Mouse (Mus musculus): ENCODE measurements around the gene Ngf. TPM values are rescaled to one million over a fixed set of nuclear protein-coding genes. Genes with fewer than 3 reads are reported as not detected.

Ngf gene
- polyA plus RNA-seq, 2 experiments = 0.25 to 0.52 TPM

GRCm38 (mm10) chr3:102526481-102526880, 56.8 kb downstream of the Ngf start:
- Histone ChIP-seq H3K9me3 (ENCODE audit: control insufficient read depth, low read length) (no peaks in the 10 kb centered on the region), H3K9ac (replicated peaks) (no peak overlapping the region), H3K27ac (no peak overlapping the region), H3K27me3 (ENCODE audit: control insufficient read depth, insufficient read depth, low read length) (no peaks in the 10 kb centered on the region), H3K4me3 (ENCODE audit: insufficient read depth in 1 of 2, low read depth in 2 of 2, low read length in 2 of 2) (no peak overlapping the region), H3K36me3 (replicated peaks; ENCODE audit: control insufficient read depth, insufficient read depth, low read depth) (no peaks in the 10 kb centered on the region), H3K4me1 (replicated peaks; ENCODE audit: control insufficient read depth in 2 of 2, insufficient read depth in 2 of 2, low read length in 1 of 2) (no peaks in the 10 kb centered on the region), H3K4me2 (ENCODE audit: low read depth) (no peak overlapping the region)
- ATAC-seq (ENCODE audit: insufficient read depth) = no peak
- 44% methylated on average over 6 of the region's 6 CpGs for WGBS (ENCODE audit: insufficient replicate concordance)
- TF ChIP-seq CTCF (IDR thresholded peaks at IDR 0.05; ENCODE audit: low read depth) = no peak
- no peak for TF ChIP-seq EP300 (IDR thresholded peaks at IDR 0.05; ENCODE audit: low read depth)
- no peak for DNase-seq (ENCODE audit: low read depth in 3 of 3, low spot score in 3 of 3)

GRCm38 (mm10) chr3:102534744-102535143, 65.0 kb downstream of the Ngf start:
- H3K4me3 ChIP-seq (ENCODE audit: insufficient read depth in 1 of 2, low read depth in 2 of 2, low read length in 2 of 2) = no peak overlapping the region
- DNase-seq (ENCODE audit: low read depth in 3 of 3, low spot score in 3 of 3) (no peak), ATAC-seq (ENCODE audit: insufficient read depth) (no peak)
- H3K9ac ChIP-seq (replicated peaks) = no peak overlapping the region
- H3K9me3 ChIP-seq (ENCODE audit: control insufficient read depth, low read length) = no peaks in the 10 kb centered on the region
- H3K27ac ChIP-seq = no peak overlapping the region
- no peaks in the 10 kb centered on the region for H3K36me3 ChIP-seq (replicated peaks; ENCODE audit: control insufficient read depth, insufficient read depth, low read depth)
- TF ChIP-seq CTCF (IDR thresholded peaks at IDR 0.05; ENCODE audit: low read depth) (no peak), EP300 (IDR thresholded peaks at IDR 0.05; ENCODE audit: low read depth) (no peak)
- no peak overlapping the region for H3K4me2 ChIP-seq (ENCODE audit: low read depth)
- H3K4me1 ChIP-seq (replicated peaks; ENCODE audit: control insufficient read depth in 2 of 2, insufficient read depth in 2 of 2, low read length in 1 of 2) = no peaks in the 10 kb centered on the region
- no peaks in the 10 kb centered on the region for H3K27me3 ChIP-seq (ENCODE audit: control insufficient read depth, insufficient read depth, low read length)
- 46% methylated on average over 1 of the region's 1 CpGs for whole genome bisulfite sequencing (ENCODE audit: insufficient replicate concordance)

GRCm38 (mm10) chr3:102543646-102544045, 73.9 kb downstream of the Ngf start:
- ATAC-seq (ENCODE audit: insufficient read depth) (no peak), DNase-seq (ENCODE audit: low read depth in 3 of 3, low spot score in 3 of 3) (no peak)
- H3K27ac ChIP-seq = no peak overlapping the region

GRCm38 (mm10) chr3:102547536-102547935, 77.8 kb downstream of the Ngf start:
- TF ChIP-seq EP300 (IDR thresholded peaks at IDR 0.05; ENCODE audit: low read depth) (no peak), CTCF (IDR thresholded peaks at IDR 0.05; ENCODE audit: low read depth) (no peak)
- ATAC-seq (ENCODE audit: insufficient read depth) (no peak), DNase-seq (ENCODE audit: low read depth in 3 of 3, low spot score in 3 of 3) (no peak)
- H3K4me3 ChIP-seq (ENCODE audit: insufficient read depth in 1 of 2, low read depth in 2 of 2, low read length in 2 of 2) = no peak overlapping the region
- 54% methylated on average over 5 of the region's 5 CpGs for WGBS (ENCODE audit: insufficient replicate concordance)
- H3K4me1 ChIP-seq (replicated peaks; ENCODE audit: control insufficient read depth in 2 of 2, insufficient read depth in 2 of 2, low read length in 1 of 2) = no peaks in the 10 kb centered on the region
- H3K27ac ChIP-seq = no peak overlapping the region
- no peaks in the 10 kb centered on the region for H3K36me3 ChIP-seq (replicated peaks; ENCODE audit: control insufficient read depth, insufficient read depth, low read depth)
- H3K27me3 ChIP-seq (ENCODE audit: control insufficient read depth, insufficient read depth, low read length) = no peaks in the 10 kb centered on the region
- H3K9me3 ChIP-seq (ENCODE audit: control insufficient read depth, low read length) = no peaks in the 10 kb centered on the region
- H3K9ac ChIP-seq (replicated peaks) = no peak overlapping the region
- H3K4me2 ChIP-seq (ENCODE audit: low read depth) = no peak overlapping the region

More at GRCm38 (mm10) chr3:102543646-102544045, 73.9 kb downstream of the Ngf start:
- Histone ChIP-seq H3K9ac (replicated peaks) (no peak overlapping the region), H3K4me3 (ENCODE audit: insufficient read depth in 1 of 2, low read depth in 2 of 2, low read length in 2 of 2) (no peak overlapping the region), H3K4me2 (ENCODE audit: low read depth) (no peak overlapping the region), H3K27me3 (ENCODE audit: control insufficient read depth, insufficient read depth, low read length) (no peaks in the 10 kb centered on the region), H3K4me1 (replicated peaks; ENCODE audit: control insufficient read depth in 2 of 2, insufficient read depth in 2 of 2, low read length in 1 of 2) (no peaks in the 10 kb centered on the region), H3K36me3 (replicated peaks; ENCODE audit: control insufficient read depth, insufficient read depth, low read depth) (no peaks in the 10 kb centered on the region), H3K9me3 (ENCODE audit: control insufficient read depth, low read length) (no peaks in the 10 kb centered on the region)
- TF ChIP-seq EP300 (IDR thresholded peaks at IDR 0.05; ENCODE audit: low read depth) = no peak
- TF ChIP-seq CTCF (IDR thresholded peaks at IDR 0.05; ENCODE audit: low read depth) = no peak
- 47% methylated on average over 5 of the region's 5 CpGs for WGBS (ENCODE audit: insufficient replicate concordance)

GRCm38 (mm10) chr3:102553935-102554670, 84.4 kb downstream of the Ngf start:
- H3K4me1 ChIP-seq (replicated peaks; ENCODE audit: control insufficient read depth in 2 of 2, insufficient read depth in 2 of 2, low read length in 1 of 2) = no peaks in the 10 kb centered on the region
- no peaks in the 10 kb centered on the region for H3K9me3 ChIP-seq (ENCODE audit: control insufficient read depth, low read length)
- no peak overlapping the region for H3K4me3 ChIP-seq (ENCODE audit: insufficient read depth in 1 of 2, low read depth in 2 of 2, low read length in 2 of 2)
- no peaks in the 10 kb centered on the region for H3K27me3 ChIP-seq (ENCODE audit: control insufficient read depth, insufficient read depth, low read length)
- no peak overlapping the region for H3K27ac ChIP-seq
- H3K4me2 ChIP-seq (ENCODE audit: low read depth) = no peak overlapping the region
- DNase-seq (ENCODE audit: low read depth in 3 of 3, low spot score in 3 of 3) = no peak
- no peak for ATAC-seq (ENCODE audit: insufficient read depth)
- no peaks in the 10 kb centered on the region for H3K36me3 ChIP-seq (replicated peaks; ENCODE audit: control insufficient read depth, insufficient read depth, low read depth)
- TF ChIP-seq CTCF (IDR thresholded peaks at IDR 0.05; ENCODE audit: low read depth) = no peak
- H3K9ac ChIP-seq (replicated peaks) = no peak overlapping the region
- 47% methylated on average over 6 of the region's 6 CpGs for WGBS (ENCODE audit: insufficient replicate concordance)
